Mouse (Mus musculus): ENCODE data around the gene Rln3. TPM values are rescaled to one million over a fixed set of nuclear protein-coding genes. Genes with fewer than 3 reads are reported as not detected.

Rln3 gene
- not detected in 2 replicates for polyA plus RNA-seq (2012; rRNA removed)
- polyA plus RNA-seq (2014; fragmentation: Nextera tagmentation; extraction: Ambion mirVana) = not detected in 2 replicates

DNA sequence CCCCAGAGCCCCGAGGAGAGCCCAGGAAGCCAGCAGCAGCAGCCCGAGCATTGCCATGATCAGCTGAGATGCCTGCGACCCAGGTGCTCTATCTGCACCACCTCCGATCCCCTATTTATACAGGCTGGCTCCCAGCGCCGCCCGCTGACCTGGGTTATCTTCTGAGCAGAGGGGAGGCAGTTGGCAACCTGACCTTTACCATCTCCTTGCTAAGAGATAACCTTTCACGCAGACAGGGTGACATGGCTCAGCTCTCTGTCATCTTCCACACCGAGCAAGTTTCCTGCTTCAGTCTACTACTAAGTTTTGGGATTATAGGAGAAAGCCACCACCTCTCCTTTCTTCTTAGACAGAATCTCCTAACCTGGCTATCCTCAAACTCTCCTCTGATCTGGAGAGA is at the start of gene Rln3:
Gene Rln3 (minus strand): TSS at position 101 of the 400 bp plus-strand sequence.
- Histone ChIP-seq H3K4me1 (replicated peaks; ENCODE audit: control insufficient read depth in 2 of 2, insufficient read depth in 2 of 2, low read length in 1 of 2) (no peaks in the 10 kb centered on the region), H3K36me3 (replicated peaks; ENCODE audit: control insufficient read depth, insufficient read depth, low read depth) (no peaks in the 10 kb centered on the region), H3K4me2 (ENCODE audit: low read depth) (no peak within 1 kb of the TSS), H3K9ac (replicated peaks) (no peak within 1 kb of the TSS), H3K27me3 (ENCODE audit: control insufficient read depth, insufficient read depth, low read length) (peaks cover 36% of the 10 kb centered on the region), H3K4me3 (ENCODE audit: insufficient read depth in 1 of 2, low read depth in 2 of 2, low read length in 2 of 2) (no peak within 1 kb of the TSS), H3K27ac (no peak within 1 kb of the TSS), H3K9me3 (ENCODE audit: control insufficient read depth, low read length) (no peaks in the 10 kb centered on the region)
- 12% methylated on average over 9 of the region's 9 CpGs for WGBS (ENCODE audit: insufficient replicate concordance)
- ATAC-seq (ENCODE audit: insufficient read depth) = no peak
- no peak for DNase-seq (ENCODE audit: low read depth in 3 of 3, low spot score in 3 of 3)
- TF ChIP-seq CTCF (IDR thresholded peaks at IDR 0.05; ENCODE audit: low read depth) (no peak), EP300 (IDR thresholded peaks at IDR 0.05; ENCODE audit: low read depth) (no peak)

DNA sequence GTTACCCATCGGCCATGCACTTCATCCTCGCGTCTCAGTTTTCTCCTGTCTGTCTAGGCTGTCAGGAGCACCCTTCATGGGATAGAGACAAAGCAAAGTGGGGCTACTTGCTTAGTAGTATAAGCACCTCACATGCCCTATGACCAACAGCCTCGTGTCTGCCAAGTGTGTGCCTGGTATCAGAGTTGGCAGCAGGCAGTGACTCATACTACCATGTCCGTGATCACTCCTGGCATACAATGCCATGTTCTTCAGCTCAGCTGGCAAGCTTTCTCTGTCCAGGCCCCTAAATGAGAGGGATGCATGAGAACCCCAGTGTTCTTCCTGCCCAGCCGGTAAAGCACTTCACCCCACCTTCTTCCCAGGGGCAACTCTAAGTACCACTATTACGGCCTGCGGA is 45.8 kb upstream of the Rln3 start:
- Histone ChIP-seq H3K27ac (no peak overlapping the region), H3K4me3 (ENCODE audit: insufficient read depth in 1 of 2, low read depth in 2 of 2, low read length in 2 of 2) (no peak overlapping the region), H3K9ac (replicated peaks) (no peak overlapping the region), H3K27me3 (ENCODE audit: control insufficient read depth, insufficient read depth, low read length) (no peaks in the 10 kb centered on the region), H3K4me2 (ENCODE audit: low read depth) (no peak overlapping the region), H3K36me3 (replicated peaks; ENCODE audit: control insufficient read depth, insufficient read depth, low read depth) (peaks cover 5% of the 10 kb centered on the region), H3K9me3 (ENCODE audit: control insufficient read depth, low read length) (no peaks in the 10 kb centered on the region), H3K4me1 (replicated peaks; ENCODE audit: control insufficient read depth in 2 of 2, insufficient read depth in 2 of 2, low read length in 1 of 2) (no peaks in the 10 kb centered on the region)
- no peak for ATAC-seq (ENCODE audit: insufficient read depth)
- WGBS (ENCODE audit: insufficient replicate concordance) = 80% methylated on average over 8 of the region's 8 CpGs
- DNase-seq (ENCODE audit: low read depth in 3 of 3, low spot score in 3 of 3) = no peak
- no peak for TF ChIP-seq CTCF (IDR thresholded peaks at IDR 0.05; ENCODE audit: low read depth)
- no peak for TF ChIP-seq EP300 (IDR thresholded peaks at IDR 0.05; ENCODE audit: low read depth)

DNA sequence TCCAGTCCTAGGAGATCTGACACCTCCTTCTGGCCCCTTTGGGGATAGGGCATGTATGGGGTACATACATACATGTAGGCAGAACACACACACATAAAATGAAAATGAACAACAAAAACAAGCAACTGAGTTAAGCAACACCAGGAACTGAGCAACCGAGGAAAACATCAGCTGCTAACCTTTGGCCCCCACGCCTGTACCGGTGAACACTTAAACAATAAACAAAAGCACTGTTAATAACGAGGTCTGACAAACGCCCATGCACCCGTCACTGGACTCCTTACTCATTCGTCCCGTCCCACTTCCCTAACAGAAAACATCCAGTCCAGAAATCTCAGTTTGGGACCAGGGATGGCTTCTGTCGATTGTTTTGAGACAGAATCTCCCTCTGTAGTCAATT is 44.5 kb upstream of the Rln3 start:
- H3K4me1 ChIP-seq (replicated peaks; ENCODE audit: control insufficient read depth in 2 of 2, insufficient read depth in 2 of 2, low read length in 1 of 2) = no peaks in the 10 kb centered on the region
- H3K4me2 ChIP-seq (ENCODE audit: low read depth) = no peak overlapping the region
- peaks cover 2% of the 10 kb centered on the region for H3K36me3 ChIP-seq (replicated peaks; ENCODE audit: control insufficient read depth, insufficient read depth, low read depth)
- TF ChIP-seq CTCF (IDR thresholded peaks at IDR 0.05; ENCODE audit: low read depth) = no peak
- no peak for TF ChIP-seq EP300 (IDR thresholded peaks at IDR 0.05; ENCODE audit: low read depth)
- ATAC-seq (ENCODE audit: insufficient read depth) (no peak), DNase-seq (ENCODE audit: low read depth in 3 of 3, low spot score in 3 of 3) (no peak)
- H3K4me3 ChIP-seq (ENCODE audit: insufficient read depth in 1 of 2, low read depth in 2 of 2, low read length in 2 of 2) = no peak overlapping the region
- 69% methylated on average over 9 of the region's 9 CpGs for WGBS (ENCODE audit: insufficient replicate concordance)
- H3K27me3 ChIP-seq (ENCODE audit: control insufficient read depth, insufficient read depth, low read length) = no peaks in the 10 kb centered on the region
- no peak overlapping the region for H3K9ac ChIP-seq (replicated peaks)
- H3K27ac ChIP-seq = no peak overlapping the region
- no peaks in the 10 kb centered on the region for H3K9me3 ChIP-seq (ENCODE audit: control insufficient read depth, low read length)

DNA sequence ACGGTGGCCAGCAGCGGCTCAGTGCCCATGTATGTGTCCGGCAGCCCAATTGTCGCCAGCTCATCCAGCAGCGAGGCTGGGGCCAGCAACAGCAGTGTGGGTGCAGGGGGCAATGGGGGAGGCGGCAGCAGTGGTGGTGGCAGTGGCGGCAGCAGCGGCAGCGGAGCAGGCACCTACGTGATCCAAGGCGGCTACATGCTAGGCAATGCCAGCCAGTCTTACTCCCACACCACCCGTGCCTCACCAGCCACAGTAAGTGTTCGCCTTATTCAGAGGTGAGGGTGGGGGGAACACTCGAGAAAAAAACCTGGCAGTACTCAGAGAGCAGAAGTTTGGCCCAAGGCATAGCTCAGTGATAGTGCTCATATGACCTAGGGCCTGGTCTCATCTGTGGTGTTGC is 43.0 kb upstream of the Rln3 start:
- Histone ChIP-seq H3K9ac (replicated peaks) (no peak overlapping the region), H3K4me3 (ENCODE audit: insufficient read depth in 1 of 2, low read depth in 2 of 2, low read length in 2 of 2) (no peak overlapping the region), H3K9me3 (ENCODE audit: control insufficient read depth, low read length) (no peaks in the 10 kb centered on the region), H3K27me3 (ENCODE audit: control insufficient read depth, insufficient read depth, low read length) (no peaks in the 10 kb centered on the region), H3K4me1 (replicated peaks; ENCODE audit: control insufficient read depth in 2 of 2, insufficient read depth in 2 of 2, low read length in 1 of 2) (no peaks in the 10 kb centered on the region), H3K27ac (no peak overlapping the region), H3K4me2 (ENCODE audit: low read depth) (no peak overlapping the region), H3K36me3 (replicated peaks; ENCODE audit: control insufficient read depth, insufficient read depth, low read depth) (peaks cover 2% of the 10 kb centered on the region)
- TF ChIP-seq CTCF (IDR thresholded peaks at IDR 0.05; ENCODE audit: low read depth) (no peak), EP300 (IDR thresholded peaks at IDR 0.05; ENCODE audit: low read depth) (no peak)
- ATAC-seq (ENCODE audit: insufficient read depth) (no peak), DNase-seq (ENCODE audit: low read depth in 3 of 3, low spot score in 3 of 3) (no peak)
- 89% methylated on average over 14 of the region's 14 CpGs for WGBS (ENCODE audit: insufficient replicate concordance)

DNA sequence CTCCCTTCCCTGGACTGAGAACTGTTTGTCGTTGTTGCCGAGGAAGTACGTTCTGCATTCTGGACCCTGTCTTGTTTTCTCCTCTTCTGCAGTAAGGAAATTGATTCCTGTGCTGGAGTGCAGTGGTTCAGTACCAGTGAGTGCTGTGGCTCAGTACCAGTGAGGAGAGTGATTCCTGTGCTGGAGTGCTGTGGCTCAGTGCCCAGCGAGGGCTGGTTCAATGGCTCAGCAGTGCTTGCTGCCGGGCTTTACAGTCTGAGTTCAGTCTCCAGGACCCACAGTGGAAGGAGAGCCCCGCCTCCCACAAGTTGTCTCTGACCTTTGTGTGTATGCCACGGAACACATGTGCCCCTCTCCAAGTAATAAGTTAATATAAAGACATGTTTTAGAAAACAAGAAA is 42.4 kb upstream of the Rln3 start:
- no peaks in the 10 kb centered on the region for H3K27me3 ChIP-seq (ENCODE audit: control insufficient read depth, insufficient read depth, low read length)
- H3K4me1 ChIP-seq (replicated peaks; ENCODE audit: control insufficient read depth in 2 of 2, insufficient read depth in 2 of 2, low read length in 1 of 2) = no peaks in the 10 kb centered on the region
- H3K4me2 ChIP-seq (ENCODE audit: low read depth) = no peak overlapping the region
- no peaks in the 10 kb centered on the region for H3K9me3 ChIP-seq (ENCODE audit: control insufficient read depth, low read length)
- no peak overlapping the region for H3K4me3 ChIP-seq (ENCODE audit: insufficient read depth in 1 of 2, low read depth in 2 of 2, low read length in 2 of 2)
- WGBS (ENCODE audit: insufficient replicate concordance) = 82% methylated on average over 7 of the region's 7 CpGs
- no peak overlapping the region for H3K27ac ChIP-seq
- TF ChIP-seq CTCF (IDR thresholded peaks at IDR 0.05; ENCODE audit: low read depth) (no peak), EP300 (IDR thresholded peaks at IDR 0.05; ENCODE audit: low read depth) (no peak)
- no peaks in the 10 kb centered on the region; the same call in none of the 2 replicates for H3K36me3 ChIP-seq (replicated peaks; ENCODE audit: control insufficient read depth, insufficient read depth, low read depth)
- no peak overlapping the region for H3K9ac ChIP-seq (replicated peaks)
- ATAC-seq (ENCODE audit: insufficient read depth) = no peak
- no peak for DNase-seq (ENCODE audit: low read depth in 3 of 3, low spot score in 3 of 3)
